Mouse (Mus musculus) neutrophil, adult 83 days (primary cell): ENCODE results near the gene Tbx5. TPM values are rescaled to one million over a fixed set of nuclear protein-coding genes. Genes with fewer than 3 reads are reported as not detected.

Experiments used
- total RNA-seq, 2 experiments: library from RNA; stranded (reverse); gene quantifications; one replicate each; pipeline ENCODE4 v1.2.4; 2023

The Tbx5 gene
- not detected for total RNA-seq

DNA sequence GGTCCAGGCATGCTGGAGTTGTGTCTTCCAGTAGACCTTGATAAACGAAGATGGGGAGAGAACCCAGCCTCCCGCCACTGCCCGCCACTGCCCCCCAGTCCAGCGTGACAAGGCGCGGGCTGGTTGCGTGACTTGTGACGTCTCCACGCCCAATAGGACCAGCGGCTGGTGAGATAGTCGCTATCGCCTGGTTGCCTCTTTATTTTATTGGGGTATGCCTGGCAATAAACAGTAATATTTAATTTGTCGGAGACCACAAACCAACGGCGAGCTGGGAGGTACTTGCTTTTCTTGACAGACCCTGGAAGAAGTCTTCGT lies at the start of gene Tbx5:
Tbx5 (plus strand) TSS at position 190 of the 318 bp plus-strand sequence.

Other genes with a start within 250 kb of the Tbx5 start
- not detected for gene Tbx3, start 162.0 kb upstream of the Tbx5 start, total RNA-seq